Mouse (Mus musculus): Measurements from ENCODE around the gene Apopt1. TPM values are rescaled to one million over a fixed set of nuclear protein-coding genes. Genes with fewer than 3 reads are reported as not detected.

Gene Apopt1
- polyA plus RNA-seq, 1 experiment from 2014 or later = 52.9 TPM

DNA sequence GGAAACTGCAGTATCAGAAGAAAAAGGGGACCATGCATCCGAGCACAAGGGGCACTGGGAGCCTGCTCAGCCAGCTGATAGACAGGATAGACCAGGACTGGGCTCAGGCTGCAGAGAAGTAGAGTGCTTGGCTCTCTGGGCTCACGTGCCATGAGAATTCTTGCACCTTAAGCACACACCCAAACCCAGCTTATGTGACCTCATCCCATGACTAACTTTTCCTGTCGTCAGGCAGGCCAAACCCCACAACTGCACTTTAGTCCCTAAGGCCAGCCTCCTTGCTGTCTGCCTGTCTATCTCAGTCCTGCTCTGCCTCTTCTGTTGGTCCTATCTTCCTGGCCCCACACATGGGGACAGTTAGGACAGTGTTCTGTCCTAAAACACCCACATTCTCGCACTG is 15.4 kb upstream of the Apopt1 start:
- no peak overlapping the region for H3K9ac ChIP-seq (ENCODE audit: low read depth, low read length)
- H3K27ac ChIP-seq (ENCODE audit: low read depth, low read length) = no peak overlapping the region
- H3K4me2 ChIP-seq (ENCODE audit: low read length) = no peak overlapping the region
- H3K4me3 ChIP-seq (ENCODE audit: low read length) = no peak overlapping the region
- H3K9me3 ChIP-seq (ENCODE audit: control insufficient read depth, low read length) = no peaks in the 10 kb centered on the region
- no peaks in the 10 kb centered on the region for H3K36me3 ChIP-seq (ENCODE audit: control insufficient read depth, insufficient read depth, low read length)
- ATAC-seq = no peak
- no peaks in the 10 kb centered on the region for H3K27me3 ChIP-seq (replicated peaks; ENCODE audit: control insufficient read depth, insufficient read depth, low read length)
- 77% methylated on average over 4 of the region's 4 CpGs for WGBS
- H3K4me1 ChIP-seq (ENCODE audit: control insufficient read depth, insufficient read depth, low read depth, low read length) = peaks cover 35% of the 10 kb centered on the region

DNA sequence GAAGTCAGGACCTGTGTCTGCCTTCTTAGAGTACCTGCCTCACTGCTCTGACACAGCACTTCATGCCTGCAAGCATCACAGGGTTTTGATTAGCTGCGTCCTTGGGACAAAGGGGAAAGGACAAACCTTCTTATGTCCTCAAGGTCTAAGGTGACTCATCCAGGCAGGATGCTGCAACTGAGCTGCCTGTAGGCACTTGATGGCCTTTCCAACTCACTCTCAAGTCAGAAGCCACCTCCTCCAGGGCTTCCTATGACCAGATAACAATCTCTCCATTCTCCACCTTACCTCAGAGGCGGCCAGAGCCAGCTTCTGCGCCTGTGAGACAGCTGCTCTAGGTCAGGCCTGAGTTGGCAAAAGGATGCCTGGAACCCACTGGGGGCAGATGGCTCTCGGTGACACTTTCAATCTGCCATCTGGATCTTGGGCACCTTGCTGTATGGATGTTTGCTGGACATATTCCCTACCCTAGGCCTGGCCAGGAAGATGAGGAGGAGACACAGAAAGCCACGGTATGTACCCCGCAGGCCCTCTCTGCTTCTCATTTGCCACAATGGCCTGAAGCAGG is 14.6 kb upstream of the Apopt1 start:
- peaks cover 28% of the 10 kb centered on the region for H3K4me1 ChIP-seq (ENCODE audit: control insufficient read depth, insufficient read depth, low read depth, low read length)
- no peaks in the 10 kb centered on the region for H3K36me3 ChIP-seq (ENCODE audit: control insufficient read depth, insufficient read depth, low read length)
- ATAC-seq = no peak
- no peak overlapping the region for H3K4me2 ChIP-seq (ENCODE audit: low read length)
- no peak overlapping the region for H3K9ac ChIP-seq (ENCODE audit: low read depth, low read length)
- no peaks in the 10 kb centered on the region for H3K27me3 ChIP-seq (replicated peaks; ENCODE audit: control insufficient read depth, insufficient read depth, low read length)
- no peaks in the 10 kb centered on the region for H3K9me3 ChIP-seq (ENCODE audit: control insufficient read depth, low read length)
- H3K4me3 ChIP-seq (ENCODE audit: low read length) = no peak overlapping the region
- H3K27ac ChIP-seq (ENCODE audit: low read depth, low read length) = no peak overlapping the region
- 64% methylated on average over 6 of the region's 6 CpGs for WGBS

- H3K27me3 ChIP-seq (replicated peaks; ENCODE audit: control insufficient read depth, insufficient read depth, low read length) = no peaks in the 10 kb centered on the region
- no peak overlapping the region for H3K4me2 ChIP-seq (ENCODE audit: low read length)
- H3K4me1 ChIP-seq (ENCODE audit: control insufficient read depth, insufficient read depth, low read depth, low read length) = peaks cover 17% of the 10 kb centered on the region
- H3K27ac ChIP-seq (ENCODE audit: low read depth, low read length) = no peak overlapping the region
- H3K36me3 ChIP-seq (ENCODE audit: control insufficient read depth, insufficient read depth, low read length) = no peaks in the 10 kb centered on the region
- H3K9me3 ChIP-seq (ENCODE audit: control insufficient read depth, low read length) = no peaks in the 10 kb centered on the region
- no peak for ATAC-seq
- H3K9ac ChIP-seq (ENCODE audit: low read depth, low read length) = no peak overlapping the region
- H3K4me3 ChIP-seq (ENCODE audit: low read length) = no peak overlapping the region
- 85% methylated on average over 4 of the region's 4 CpGs for WGBS
Observed at GRCm38 (mm10) chr12:111699542-111699941, 13.5 kb upstream of the Apopt1 start.

DNA sequence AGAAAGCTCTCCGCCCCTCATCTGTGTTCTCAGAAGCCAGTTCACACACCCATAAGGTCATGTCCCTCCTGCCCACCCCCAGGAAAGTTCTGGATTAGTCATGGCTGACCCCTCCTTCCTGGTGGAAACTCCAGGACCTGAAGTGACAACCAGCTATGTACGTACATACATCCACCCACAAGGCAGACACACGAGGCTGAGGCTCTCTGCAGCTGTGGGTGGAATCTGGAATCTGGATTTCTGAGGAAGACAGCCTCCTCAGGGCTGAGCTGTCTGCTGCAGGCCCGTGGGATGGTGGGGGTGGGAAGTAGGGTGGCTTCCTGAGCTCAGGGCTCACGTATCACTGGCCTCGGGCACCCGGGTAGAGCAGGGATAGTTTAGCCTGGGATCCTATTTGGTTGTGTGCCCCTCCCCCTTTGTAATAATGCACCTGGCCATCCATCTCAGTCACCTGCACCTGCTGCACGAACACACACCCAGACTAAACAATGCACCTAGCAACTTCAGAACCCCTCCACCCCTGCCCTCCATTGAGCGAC is 12.1 kb upstream of the Apopt1 start:
- Histone ChIP-seq H3K27me3 (replicated peaks; ENCODE audit: control insufficient read depth, insufficient read depth, low read length) (no peaks in the 10 kb centered on the region), H3K9ac (ENCODE audit: low read depth, low read length) (no peak overlapping the region), H3K4me1 (ENCODE audit: control insufficient read depth, insufficient read depth, low read depth, low read length) (peaks cover 6% of the 10 kb centered on the region; the same call in 1 of the 2 replicates), H3K4me2 (ENCODE audit: low read length) (no peak overlapping the region), H3K36me3 (ENCODE audit: control insufficient read depth, insufficient read depth, low read length) (no peaks in the 10 kb centered on the region), H3K9me3 (ENCODE audit: control insufficient read depth, low read length) (no peaks in the 10 kb centered on the region), H3K27ac (ENCODE audit: low read depth, low read length) (no peak overlapping the region), H3K4me3 (ENCODE audit: low read length) (no peak overlapping the region)
- WGBS = 79% methylated on average over 9 of the region's 9 CpGs
- no peak for ATAC-seq

DNA sequence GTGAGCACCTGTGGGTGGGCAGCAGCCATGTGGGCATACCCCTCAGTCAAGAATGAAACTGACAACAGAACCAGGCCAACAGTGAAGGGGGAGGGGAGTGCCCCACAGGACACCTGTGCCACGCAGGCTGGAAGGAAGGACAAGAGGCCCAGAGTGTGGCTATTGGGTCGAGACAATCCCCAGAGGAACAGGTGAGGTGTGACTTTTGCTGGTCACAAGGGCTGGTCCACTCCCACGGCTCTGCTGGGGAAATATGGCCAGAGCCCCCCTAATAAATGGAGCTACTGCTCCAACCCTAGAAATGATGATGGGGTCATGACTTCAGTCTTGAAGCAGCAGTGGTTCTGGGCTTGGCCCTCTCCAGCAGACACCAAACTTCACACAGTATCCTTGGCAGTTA is 9.8 kb upstream of the Apopt1 start:
- 92% methylated on average over 3 of the region's 3 CpGs for WGBS
- Histone ChIP-seq H3K27me3 (replicated peaks; ENCODE audit: control insufficient read depth, insufficient read depth, low read length) (no peaks in the 10 kb centered on the region), H3K4me2 (ENCODE audit: low read length) (no peak overlapping the region), H3K9ac (ENCODE audit: low read depth, low read length) (no peak overlapping the region), H3K27ac (ENCODE audit: low read depth, low read length) (no peak overlapping the region), H3K4me1 (ENCODE audit: control insufficient read depth, insufficient read depth, low read depth, low read length) (peaks cover 3% of the 10 kb centered on the region; the same call in 1 of the 2 replicates), H3K36me3 (ENCODE audit: control insufficient read depth, insufficient read depth, low read length) (0 out of 2 replicates have a peak, but pooled peaks cover 2% of the 10 kb centered on the region), H3K4me3 (ENCODE audit: low read length) (no peak overlapping the region), H3K9me3 (ENCODE audit: control insufficient read depth, low read length) (no peaks in the 10 kb centered on the region)
- ATAC-seq = no peak

DNA sequence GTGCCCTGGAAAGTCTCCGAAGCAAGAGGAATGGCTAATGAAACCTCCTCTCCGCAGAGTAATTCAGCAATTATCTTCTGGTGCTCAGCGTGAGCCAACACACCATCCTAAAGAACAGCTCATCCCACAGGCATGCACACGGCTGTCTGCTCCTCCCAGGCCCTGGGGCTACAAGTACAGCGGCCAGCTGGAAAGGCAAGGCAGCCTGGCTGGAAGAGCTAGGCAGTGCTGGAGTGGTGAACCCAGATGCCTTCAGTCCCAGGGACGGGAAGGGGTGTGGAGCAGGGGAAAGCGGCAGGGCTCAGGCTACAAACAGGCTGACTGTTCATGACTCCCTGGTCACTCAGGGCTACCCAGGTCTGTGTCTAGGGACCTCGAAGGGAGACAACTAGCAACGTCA is 8.5 kb upstream of the Apopt1 start:
- ATAC-seq = 0 out of 2 replicates have a peak, but pooled peaks have one; percentile 31
- Histone ChIP-seq H3K36me3 (ENCODE audit: control insufficient read depth, insufficient read depth, low read length) (peaks cover 8% of the 10 kb centered on the region; the same call in 1 of the 2 replicates), H3K27me3 (replicated peaks; ENCODE audit: control insufficient read depth, insufficient read depth, low read length) (no peaks in the 10 kb centered on the region), H3K27ac (ENCODE audit: low read depth, low read length) (peak overlapping the region; percentile 56), H3K4me1 (ENCODE audit: control insufficient read depth, insufficient read depth, low read depth, low read length) (peaks cover 3% of the 10 kb centered on the region; the same call in 1 of the 2 replicates), H3K4me2 (ENCODE audit: low read length) (no peak overlapping the region), H3K9me3 (ENCODE audit: control insufficient read depth, low read length) (no peaks in the 10 kb centered on the region), H3K4me3 (ENCODE audit: low read length) (no peak overlapping the region), H3K9ac (ENCODE audit: low read depth, low read length) (peak overlapping the region; percentile 43; the same call in 1 of the 2 replicates)
- WGBS = 59% methylated on average over 9 of the region's 9 CpGs

- H3K9me3 ChIP-seq (ENCODE audit: control insufficient read depth, low read length) = no peaks in the 10 kb centered on the region
- 80% methylated on average over 15 of the region's 15 CpGs for WGBS
- peak; percentile 9; the same call in 1 of the 2 replicates for ATAC-seq
- H3K36me3 ChIP-seq (ENCODE audit: control insufficient read depth, insufficient read depth, low read length) = peaks cover 14% of the 10 kb centered on the region
- H3K27me3 ChIP-seq (replicated peaks; ENCODE audit: control insufficient read depth, insufficient read depth, low read length) = no peaks in the 10 kb centered on the region
- no peak overlapping the region for H3K4me3 ChIP-seq (ENCODE audit: low read length)
- peaks cover 3% of the 10 kb centered on the region; the same call in 1 of the 2 replicates for H3K4me1 ChIP-seq (ENCODE audit: control insufficient read depth, insufficient read depth, low read depth, low read length)
- H3K27ac ChIP-seq (ENCODE audit: low read depth, low read length) = peak overlapping the region; percentile 34; the same call in 1 of the 2 replicates
- no peak overlapping the region for H3K4me2 ChIP-seq (ENCODE audit: low read length)
- no peak overlapping the region for H3K9ac ChIP-seq (ENCODE audit: low read depth, low read length)
Observed at GRCm38 (mm10) chr12:111705186-111705973, 7.7 kb upstream of the Apopt1 start.

DNA sequence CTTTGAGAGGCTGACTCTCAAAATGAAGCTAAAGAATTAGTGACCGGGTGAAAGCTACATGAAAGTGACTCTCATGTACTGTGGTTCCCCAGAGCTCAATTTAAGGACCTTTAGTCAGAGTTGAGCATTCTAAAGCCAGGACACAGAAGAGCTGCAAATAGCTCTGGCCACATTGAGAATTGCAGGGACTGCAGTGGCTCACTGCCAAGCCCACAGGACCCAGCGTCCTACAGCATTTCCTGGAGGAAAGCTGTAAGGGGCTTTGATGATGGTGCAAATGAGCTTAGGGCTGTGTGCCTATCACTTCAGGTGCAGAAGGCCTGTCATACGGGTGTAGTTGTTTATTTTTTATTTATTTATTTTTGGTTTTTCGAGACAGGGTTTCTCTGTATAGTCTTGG is 4.9 kb upstream of the Apopt1 start:
- no peak for ATAC-seq
- Histone ChIP-seq H3K27me3 (replicated peaks; ENCODE audit: control insufficient read depth, insufficient read depth, low read length) (no peaks in the 10 kb centered on the region), H3K4me1 (ENCODE audit: control insufficient read depth, insufficient read depth, low read depth, low read length) (peaks cover 14% of the 10 kb centered on the region), H3K4me3 (ENCODE audit: low read length) (no peak overlapping the region), H3K9ac (ENCODE audit: low read depth, low read length) (no peak overlapping the region), H3K36me3 (ENCODE audit: control insufficient read depth, insufficient read depth, low read length) (peaks cover 20% of the 10 kb centered on the region), H3K9me3 (ENCODE audit: control insufficient read depth, low read length) (no peaks in the 10 kb centered on the region), H3K4me2 (ENCODE audit: low read length) (no peak overlapping the region), H3K27ac (ENCODE audit: low read depth, low read length) (no peak overlapping the region)
- WGBS = 80% methylated on average over 4 of the region's 4 CpGs

DNA sequence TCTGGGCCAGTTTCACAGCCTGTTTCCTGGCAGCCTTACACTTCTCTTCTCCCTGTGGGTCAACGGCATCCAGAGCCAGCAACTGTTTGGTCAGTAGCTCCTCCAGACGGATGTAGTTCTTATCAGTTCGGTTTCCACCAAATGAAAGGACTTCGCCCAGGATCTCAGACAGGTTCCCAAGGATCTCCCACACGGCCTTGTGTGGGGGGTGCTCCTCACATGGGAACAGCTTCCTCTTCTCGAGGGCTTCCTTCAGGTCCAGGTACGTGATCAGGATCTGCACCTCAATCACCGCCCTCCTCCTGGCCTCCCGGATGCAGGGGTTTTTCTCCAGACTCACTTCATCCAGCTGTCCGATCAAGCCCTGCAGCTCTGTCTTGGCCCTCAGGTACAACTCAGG is 3.0 kb upstream of the Apopt1 start:
- Histone ChIP-seq H3K36me3 (ENCODE audit: control insufficient read depth, insufficient read depth, low read length) (peaks cover 20% of the 10 kb centered on the region), H3K9ac (ENCODE audit: low read depth, low read length) (no peak overlapping the region), H3K27ac (ENCODE audit: low read depth, low read length) (no peak overlapping the region), H3K4me3 (ENCODE audit: low read length) (no peak overlapping the region), H3K9me3 (ENCODE audit: control insufficient read depth, low read length) (no peaks in the 10 kb centered on the region), H3K27me3 (replicated peaks; ENCODE audit: control insufficient read depth, insufficient read depth, low read length) (no peaks in the 10 kb centered on the region), H3K4me2 (ENCODE audit: low read length) (no peak overlapping the region), H3K4me1 (ENCODE audit: control insufficient read depth, insufficient read depth, low read depth, low read length) (peaks cover 18% of the 10 kb centered on the region)
- no peak for ATAC-seq
- WGBS = 89% methylated on average over 10 of the region's 10 CpGs
